Mouse (Mus musculus): Measurements from ENCODE around the gene Rtl10. TPM values are rescaled to one million over a fixed set of nuclear protein-coding genes. Genes with fewer than 3 reads are reported as not detected.

The Rtl10 gene
- polyA plus RNA-seq, 1 experiment from 2014 or later: 2.5 TPM

DNA sequence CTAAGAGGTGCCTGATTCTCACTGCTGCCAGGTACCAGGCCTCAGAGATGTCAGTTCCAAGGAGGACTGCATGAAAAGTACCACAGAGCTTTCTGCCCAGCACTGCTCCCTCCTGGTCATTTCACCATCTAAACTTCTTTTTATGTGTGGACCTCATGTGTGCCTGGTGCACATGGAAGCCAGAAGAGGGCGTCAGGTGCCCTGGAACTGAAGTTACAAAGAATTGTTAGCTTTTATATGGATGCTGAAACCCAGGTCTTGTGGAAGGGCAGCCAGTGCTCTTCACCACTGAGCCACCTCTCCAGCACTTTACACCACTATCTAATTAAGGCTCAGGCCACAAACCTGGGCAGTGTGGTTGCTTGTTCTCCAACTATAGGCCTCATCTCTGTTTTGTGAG lies 27.9 kb upstream of the Rtl10 start:
- H3K9me3 ChIP-seq (replicated peaks): no peaks in the 10 kb centered on the region
- peaks cover 48% of the 10 kb centered on the region for H3K36me3 ChIP-seq
- peaks cover 14% of the 10 kb centered on the region; the same call in 1 of the 2 replicates for H3K4me1 ChIP-seq
- no peaks in the 10 kb centered on the region for H3K27me3 ChIP-seq (ENCODE audit: low read depth, poor library complexity, severe bottlenecking)
- DNase-seq (ENCODE audit: low spot score): no peak
- 36% methylated on average over 1 of the region's 1 CpGs for WGBS
- no peak overlapping the region for H3K4me3 ChIP-seq
- H3K27ac ChIP-seq: no peak overlapping the region

DNA sequence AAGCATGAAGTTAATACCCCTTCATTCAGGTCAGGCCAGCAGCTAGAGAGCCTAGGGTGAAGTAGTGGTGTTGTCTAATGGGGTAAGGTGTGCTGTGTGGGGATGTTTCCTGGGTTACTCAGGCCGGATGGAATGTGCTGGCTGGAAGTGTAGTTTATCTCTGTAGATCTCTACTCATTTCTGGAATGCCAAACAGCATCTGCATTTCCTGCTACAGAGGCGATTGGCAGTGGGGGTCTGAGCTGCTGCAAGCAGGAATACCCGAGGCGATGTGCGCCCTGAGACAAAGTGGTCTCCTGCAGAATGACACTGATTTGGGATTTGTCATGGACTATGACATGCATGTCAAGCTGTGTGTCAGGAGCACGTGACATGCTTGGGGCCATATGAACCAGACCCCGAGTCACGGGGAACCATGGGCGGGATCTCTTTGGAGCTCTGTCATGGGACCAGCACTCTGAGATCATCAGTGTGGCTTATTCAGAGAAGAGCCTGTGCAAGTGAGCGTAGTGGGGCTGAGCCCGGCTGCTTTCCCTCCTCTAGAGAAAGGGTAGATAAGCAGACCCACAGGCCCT lies 27.2 kb upstream of the Rtl10 start:
- WGBS: 86% methylated on average over 11 of the region's 11 CpGs
- H3K27ac ChIP-seq: no peak overlapping the region
- no peak overlapping the region for H3K4me3 ChIP-seq
- H3K9me3 ChIP-seq (replicated peaks): no peaks in the 10 kb centered on the region
- no peak for DNase-seq (ENCODE audit: low spot score)
- peaks cover 52% of the 10 kb centered on the region for H3K36me3 ChIP-seq
- H3K27me3 ChIP-seq (ENCODE audit: low read depth, poor library complexity, severe bottlenecking): no peaks in the 10 kb centered on the region
- peaks cover 14% of the 10 kb centered on the region; the same call in 1 of the 2 replicates for H3K4me1 ChIP-seq

DNA sequence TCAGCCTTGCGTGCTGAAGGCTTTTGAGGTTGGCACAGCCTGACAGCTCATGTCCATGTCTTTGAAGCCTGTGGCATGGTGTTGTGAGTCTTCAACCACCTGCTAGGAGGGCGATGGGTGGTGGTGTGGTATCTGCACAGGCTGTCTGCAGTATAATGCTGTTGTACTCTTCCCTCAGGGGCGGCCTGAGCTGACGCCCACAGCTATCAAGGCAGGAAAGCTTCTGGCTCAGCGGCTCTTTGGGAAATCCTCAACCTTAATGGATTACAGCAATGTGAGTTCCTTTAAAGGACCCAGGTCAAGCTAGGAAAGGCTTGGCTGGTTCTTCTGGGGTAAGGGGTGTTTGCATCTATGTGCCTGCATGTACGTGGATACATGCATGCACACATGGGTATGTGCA lies 26.7 kb upstream of the Rtl10 start:
- H3K4me3 ChIP-seq: no peak overlapping the region

DNA sequence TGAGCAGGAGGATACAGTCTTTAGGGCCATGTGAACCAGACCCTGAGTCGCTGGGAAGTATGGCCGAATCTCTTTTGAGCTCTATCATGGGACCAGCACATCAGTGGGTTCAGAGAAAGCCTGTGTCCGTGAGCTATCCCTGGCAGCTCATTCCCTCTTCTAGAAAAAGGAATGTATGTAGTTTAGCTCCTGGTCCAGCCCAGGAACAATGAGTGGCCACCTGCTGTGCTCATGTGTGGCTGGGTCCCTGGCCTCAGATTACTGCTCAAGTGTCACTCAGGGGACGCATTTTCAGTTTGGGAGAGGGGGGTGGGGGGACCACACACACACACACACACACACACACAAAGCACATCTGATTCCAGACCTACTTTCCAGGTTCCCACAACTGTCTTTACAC lies 26.3 kb upstream of the Rtl10 start:
- WGBS: 85% methylated on average over 4 of the region's 4 CpGs
- Histone ChIP-seq H3K4me1 (peaks cover 14% of the 10 kb centered on the region; the same call in 1 of the 2 replicates), H3K9me3 (replicated peaks) (no peaks in the 10 kb centered on the region), H3K27ac (peak overlapping the region; percentile 5; the same call in 1 of the 2 replicates), H3K4me3 (no peak overlapping the region), H3K27me3 (ENCODE audit: low read depth, poor library complexity, severe bottlenecking) (no peaks in the 10 kb centered on the region), H3K36me3 (peaks cover 52% of the 10 kb centered on the region)
- no peak for DNase-seq (ENCODE audit: low spot score)

More for the DNA sequence above, 26.7 kb upstream of the Rtl10 start:
- H3K27ac ChIP-seq: no peak overlapping the region
- no peak for DNase-seq (ENCODE audit: low spot score)
- 87% methylated on average over 6 of the region's 6 CpGs for WGBS
- H3K36me3 ChIP-seq: peaks cover 52% of the 10 kb centered on the region
- peaks cover 14% of the 10 kb centered on the region; the same call in 1 of the 2 replicates for H3K4me1 ChIP-seq
- no peaks in the 10 kb centered on the region for H3K9me3 ChIP-seq (replicated peaks)
- no peaks in the 10 kb centered on the region for H3K27me3 ChIP-seq (ENCODE audit: low read depth, poor library complexity, severe bottlenecking)

DNA sequence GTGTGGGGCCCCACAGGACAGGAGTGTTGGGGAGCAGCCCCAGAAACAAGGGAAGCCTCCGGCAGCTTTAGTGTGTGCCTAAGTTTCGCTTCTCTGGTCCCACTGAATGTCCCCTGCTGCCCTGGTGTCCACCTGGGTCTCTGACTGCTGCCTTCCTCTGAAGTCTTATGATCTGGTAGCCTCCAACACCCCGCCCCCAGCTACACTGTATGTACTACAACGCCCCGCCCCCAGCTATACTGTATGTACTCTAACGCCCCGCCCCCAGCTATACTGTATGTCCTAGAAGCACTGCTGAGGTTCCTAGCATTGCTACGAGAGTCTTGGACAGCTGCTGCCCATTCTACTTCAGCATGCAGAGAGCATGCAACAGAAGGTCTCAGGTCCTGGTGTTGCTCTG lies 25.7 kb upstream of the Rtl10 start:
- no peak overlapping the region for H3K4me3 ChIP-seq
- 0 out of 2 replicates have a peak overlapping the region, but pooled peaks have one; percentile 5 for H3K27ac ChIP-seq
- no peak for DNase-seq (ENCODE audit: low spot score)
- H3K9me3 ChIP-seq (replicated peaks): no peaks in the 10 kb centered on the region
- H3K4me1 ChIP-seq: peaks cover 14% of the 10 kb centered on the region; the same call in 1 of the 2 replicates
- H3K36me3 ChIP-seq: peaks cover 57% of the 10 kb centered on the region
- 95% methylated on average over 8 of the region's 8 CpGs for WGBS
- no peaks in the 10 kb centered on the region for H3K27me3 ChIP-seq (ENCODE audit: low read depth, poor library complexity, severe bottlenecking)

DNA sequence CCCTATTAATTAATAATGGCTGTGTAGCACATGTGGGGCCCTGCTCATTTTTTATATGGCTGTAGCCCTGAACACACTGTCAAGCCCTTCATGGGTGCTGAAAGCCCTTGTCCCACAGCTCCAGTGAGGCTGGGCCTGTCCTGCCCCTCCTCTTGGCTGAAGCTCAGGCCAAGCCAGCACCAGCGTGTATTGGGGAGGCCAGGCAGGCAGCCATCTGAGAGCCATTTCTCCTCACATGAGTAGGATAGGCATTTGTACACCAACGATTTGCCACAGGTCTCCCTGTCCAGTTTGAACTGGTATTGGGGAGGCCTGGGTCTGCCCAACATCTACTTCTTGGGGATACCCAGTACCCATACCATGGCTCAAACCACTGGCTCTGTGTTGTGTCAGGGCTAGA lies 24.7 kb upstream of the Rtl10 start:
- no peaks in the 10 kb centered on the region for H3K27me3 ChIP-seq (ENCODE audit: low read depth, poor library complexity, severe bottlenecking)
- peaks cover 14% of the 10 kb centered on the region; the same call in 1 of the 2 replicates for H3K4me1 ChIP-seq
- H3K36me3 ChIP-seq: peaks cover 57% of the 10 kb centered on the region
- DNase-seq (ENCODE audit: low spot score): no peak
- no peaks in the 10 kb centered on the region for H3K9me3 ChIP-seq (replicated peaks)
- H3K4me3 ChIP-seq: no peak overlapping the region
- WGBS: 89% methylated on average over 2 of the region's 2 CpGs
- H3K27ac ChIP-seq: no peak overlapping the region

DNA sequence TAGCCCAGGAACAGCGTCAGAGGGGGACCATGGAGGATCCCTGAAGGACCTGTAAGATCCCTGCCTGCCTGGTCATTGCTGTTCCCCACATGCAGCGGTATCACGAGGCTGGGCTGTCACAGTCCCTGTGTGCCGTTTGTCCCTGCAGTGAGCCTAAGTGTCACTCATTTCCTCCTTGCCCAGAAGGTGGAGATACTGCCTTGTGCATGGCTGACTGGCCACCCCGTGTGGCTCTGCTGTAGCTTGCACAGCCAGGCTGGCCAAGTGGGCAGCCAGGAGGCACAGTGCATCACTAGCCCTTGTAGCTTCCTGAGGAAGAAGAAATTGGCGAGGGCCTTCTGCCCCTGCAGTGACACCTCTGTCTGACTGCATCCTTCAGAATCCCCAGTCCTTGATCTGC lies 20.7 kb upstream of the Rtl10 start:
- H3K4me3 ChIP-seq: no peak overlapping the region
- H3K36me3 ChIP-seq: peaks cover 29% of the 10 kb centered on the region
- 63% methylated on average over 6 of the region's 6 CpGs for WGBS
- no peaks in the 10 kb centered on the region for H3K9me3 ChIP-seq (replicated peaks)
- no peaks in the 10 kb centered on the region for H3K27me3 ChIP-seq (ENCODE audit: low read depth, poor library complexity, severe bottlenecking)
- no peak overlapping the region for H3K27ac ChIP-seq
- peaks cover 6% of the 10 kb centered on the region; the same call in 1 of the 2 replicates for H3K4me1 ChIP-seq
- no peak for DNase-seq (ENCODE audit: low spot score)

DNA sequence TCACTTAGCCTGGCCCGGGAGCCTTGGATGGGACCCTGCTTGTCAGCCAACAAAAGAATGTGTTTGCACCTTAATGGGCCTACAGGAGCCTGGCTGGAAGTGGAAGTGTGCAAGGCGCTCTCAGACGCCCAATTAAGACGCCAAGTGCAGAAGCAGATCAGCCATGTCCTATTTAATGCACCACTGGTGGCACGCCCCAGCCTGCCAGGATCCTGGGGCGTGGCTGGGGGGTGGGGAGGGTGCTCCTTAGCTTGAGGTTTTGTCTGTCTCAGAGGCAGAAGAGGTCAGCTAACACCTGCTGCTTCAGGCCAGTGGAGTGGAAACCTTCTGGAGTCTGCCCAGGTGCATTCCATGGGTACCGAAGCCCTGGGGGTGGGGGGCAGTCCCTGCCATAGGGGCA lies 19.0 kb upstream of the Rtl10 start:
- Histone ChIP-seq H3K36me3 (peaks cover 19% of the 10 kb centered on the region; the same call in 1 of the 2 replicates), H3K4me1 (peaks cover 9% of the 10 kb centered on the region; the same call in 1 of the 2 replicates), H3K27ac (no peak overlapping the region), H3K4me3 (no peak overlapping the region), H3K27me3 (ENCODE audit: low read depth, poor library complexity, severe bottlenecking) (no peaks in the 10 kb centered on the region), H3K9me3 (replicated peaks) (no peaks in the 10 kb centered on the region)
- WGBS: 50% methylated on average over 7 of the region's 7 CpGs
- no peak for DNase-seq (ENCODE audit: low spot score)

DNA sequence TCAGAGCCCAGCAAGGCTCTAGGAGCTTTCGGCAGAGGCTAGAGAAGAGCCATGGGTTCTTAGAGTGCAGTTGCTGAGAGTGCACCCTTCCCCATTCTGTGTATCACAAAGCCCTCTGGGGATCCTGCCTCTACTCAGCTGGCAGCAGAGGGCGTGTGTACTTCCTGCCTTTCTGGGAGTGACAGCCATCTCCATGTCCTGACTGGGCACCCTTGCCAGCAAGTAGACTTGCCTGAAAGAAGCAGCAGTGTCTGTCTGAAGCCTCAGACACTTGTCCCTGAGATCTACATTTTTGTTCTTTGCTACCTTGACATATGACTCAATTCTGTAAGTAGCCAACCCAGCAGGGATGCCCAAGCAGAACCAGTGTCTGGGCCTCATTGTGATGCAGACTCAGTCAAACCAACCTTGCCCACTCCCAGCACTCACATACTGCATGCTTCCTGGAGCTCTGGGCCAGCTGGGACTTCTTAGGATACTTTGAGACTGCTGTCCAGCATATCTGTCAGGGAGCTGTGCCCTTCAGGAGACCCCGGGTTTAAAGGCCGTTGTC lies 17.7 kb upstream of the Rtl10 start:
- H3K4me1 ChIP-seq: peaks cover 11% of the 10 kb centered on the region; the same call in 1 of the 2 replicates
- no peak for DNase-seq (ENCODE audit: low spot score)
- H3K9me3 ChIP-seq (replicated peaks): no peaks in the 10 kb centered on the region
- 73% methylated on average over 4 of the region's 4 CpGs for WGBS
- H3K27ac ChIP-seq: no peak overlapping the region
- H3K27me3 ChIP-seq (ENCODE audit: low read depth, poor library complexity, severe bottlenecking): no peaks in the 10 kb centered on the region
- 0 out of 2 replicates have a peak, but pooled peaks cover 12% of the 10 kb centered on the region for H3K36me3 ChIP-seq
- H3K4me3 ChIP-seq: no peak overlapping the region

DNA sequence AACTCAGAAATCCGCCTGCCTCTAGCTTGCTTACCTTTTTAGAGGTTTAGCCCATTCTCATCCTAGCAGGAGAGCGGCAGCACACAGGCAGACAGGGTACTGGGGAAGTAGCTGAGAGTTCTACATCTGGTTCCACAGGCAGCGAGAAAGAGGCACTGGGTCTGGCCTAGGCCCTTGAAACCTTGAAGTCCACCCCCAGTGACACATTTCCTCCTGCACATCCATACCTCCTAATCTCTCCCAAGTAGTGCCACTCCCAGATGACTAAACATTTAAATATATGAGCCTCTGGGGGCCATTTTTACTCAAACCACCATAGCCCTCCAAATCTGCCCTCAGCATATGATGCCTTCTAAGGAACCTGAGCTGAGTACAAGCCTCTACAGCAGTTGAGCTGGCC lies 16.3 kb upstream of the Rtl10 start:
- Histone ChIP-seq H3K36me3 (0 out of 2 replicates have a peak, but pooled peaks cover 10% of the 10 kb centered on the region), H3K4me1 (peaks cover 11% of the 10 kb centered on the region; the same call in 1 of the 2 replicates), H3K27ac (no peak overlapping the region), H3K9me3 (replicated peaks) (no peaks in the 10 kb centered on the region), H3K27me3 (ENCODE audit: low read depth, poor library complexity, severe bottlenecking) (no peaks in the 10 kb centered on the region), H3K4me3 (no peak overlapping the region)
- 88% methylated on average over 3 of the region's 3 CpGs for WGBS
- no peak for DNase-seq (ENCODE audit: low spot score)

DNA sequence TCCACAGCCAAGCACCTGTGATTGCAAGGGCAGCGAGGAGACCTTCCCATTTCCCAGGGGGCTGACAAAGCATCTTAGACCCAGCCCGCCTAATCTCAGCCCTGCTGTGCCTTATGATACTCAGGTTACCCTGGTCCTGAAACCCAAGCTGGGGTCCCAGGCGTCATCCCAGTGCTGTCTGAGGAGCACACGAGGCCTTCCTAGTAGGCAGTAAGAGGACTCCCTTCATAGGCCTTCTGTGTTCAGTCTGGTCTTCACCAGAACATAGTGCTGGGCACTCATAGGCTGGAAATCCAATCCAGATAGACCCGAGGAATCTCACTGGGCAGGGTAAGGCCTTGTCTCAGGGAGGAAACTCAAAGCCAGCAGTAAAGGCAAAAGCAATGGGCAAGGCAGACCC lies 14.9 kb upstream of the Rtl10 start:
- Histone ChIP-seq H3K36me3 (no peaks in the 10 kb centered on the region), H3K27me3 (ENCODE audit: low read depth, poor library complexity, severe bottlenecking) (no peaks in the 10 kb centered on the region), H3K4me3 (no peak overlapping the region), H3K4me1 (peaks cover 11% of the 10 kb centered on the region; the same call in 1 of the 2 replicates), H3K9me3 (replicated peaks) (no peaks in the 10 kb centered on the region), H3K27ac (no peak overlapping the region; the same call in 1 of the 2 replicates)
- 78% methylated on average over 5 of the region's 5 CpGs for WGBS
- DNase-seq (ENCODE audit: low spot score): no peak

DNA sequence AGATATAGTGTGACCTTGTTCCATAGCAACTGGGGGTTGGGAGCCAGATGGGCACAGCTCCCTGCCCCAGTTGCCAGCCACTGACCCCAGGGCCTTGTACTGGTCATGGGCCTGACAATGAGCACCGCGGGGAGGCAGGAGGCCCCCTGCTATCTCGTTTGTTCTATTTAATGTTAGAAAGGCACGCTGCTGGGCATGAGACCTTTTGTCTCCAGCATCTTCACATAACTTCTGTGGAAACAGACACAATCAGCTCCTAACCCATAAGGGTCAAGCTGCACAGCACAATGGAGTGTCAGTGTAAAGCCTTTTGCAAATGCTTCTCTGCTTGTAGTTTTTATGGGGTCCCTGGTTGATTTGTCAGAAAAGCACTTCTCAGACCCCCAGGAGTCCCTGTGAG lies 14.3 kb upstream of the Rtl10 start:
- Histone ChIP-seq H3K4me3 (no peak overlapping the region), H3K27ac (no peak overlapping the region), H3K36me3 (no peaks in the 10 kb centered on the region), H3K9me3 (replicated peaks) (no peaks in the 10 kb centered on the region), H3K4me1 (peaks cover 11% of the 10 kb centered on the region; the same call in 1 of the 2 replicates), H3K27me3 (ENCODE audit: low read depth, poor library complexity, severe bottlenecking) (no peaks in the 10 kb centered on the region)
- no peak for DNase-seq (ENCODE audit: low spot score)
- WGBS: 53% methylated on average over 4 of the region's 4 CpGs

DNA sequence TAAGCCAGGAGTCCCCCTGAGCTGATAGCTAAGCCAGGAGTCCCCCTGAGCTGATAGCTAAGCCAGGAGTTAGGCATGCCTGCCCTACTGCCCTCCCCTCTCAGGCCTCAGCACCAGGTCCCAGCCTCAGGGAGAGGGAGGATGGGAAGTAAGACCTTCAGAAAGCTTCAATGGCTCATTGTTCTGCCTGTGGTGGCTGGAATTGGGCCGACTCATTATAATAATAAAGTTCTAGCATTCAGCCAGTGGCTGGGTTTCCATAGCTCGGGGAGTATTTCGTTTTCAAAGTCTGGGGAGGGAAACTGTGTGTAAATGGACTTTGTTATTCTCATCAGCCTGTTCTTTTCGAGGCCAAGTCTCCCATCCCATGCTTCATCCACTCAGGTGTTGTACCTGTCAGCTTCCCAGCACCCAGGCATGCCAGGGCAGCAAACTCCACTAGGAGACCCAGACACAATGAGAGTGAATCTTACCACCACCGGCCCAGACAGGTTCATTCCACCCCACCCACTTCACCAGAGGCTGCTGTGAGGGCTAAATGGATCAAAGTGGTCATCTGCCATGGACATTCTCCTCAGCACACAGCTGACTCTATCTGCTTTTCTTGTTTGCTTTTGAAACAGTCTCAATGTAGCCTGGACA lies 13.8 kb upstream of the Rtl10 start:
- no peak for DNase-seq (ENCODE audit: low spot score)
- no peaks in the 10 kb centered on the region for H3K27me3 ChIP-seq (ENCODE audit: low read depth, poor library complexity, severe bottlenecking)
- peaks cover 11% of the 10 kb centered on the region; the same call in 1 of the 2 replicates for H3K4me1 ChIP-seq
- H3K27ac ChIP-seq: no peak overlapping the region
- H3K9me3 ChIP-seq (replicated peaks): no peaks in the 10 kb centered on the region
- WGBS: 72% methylated on average over 5 of the region's 5 CpGs
- H3K4me3 ChIP-seq: no peak overlapping the region
- H3K36me3 ChIP-seq: no peaks in the 10 kb centered on the region
